Mouse (Mus musculus) stomach, embryonic 16.5 days (tissue): ENCODE data around the gene Plce1. TPM values are rescaled to one million over a fixed set of nuclear protein-coding genes. Genes with fewer than 3 reads are reported as not detected.

ENCODE experiments used
- ATAC-seq: fragments of 200-750 bp; cut with Nextera tagmentation; 2 replicates; pipeline ENCODE4 v1.8.0; 2017; ENCODE audit warnings: moderate number of reproducible peaks, moderate TSS enrichment; ENCODE audit not compliant: insufficient read depth, low FRiP score
- H3K27ac ChIP-seq: fragments of 300-500 bp; sonication (generic); 2 replicates; pipeline ENCODE4 v1.5.1; 2014; ENCODE audit warnings: low read length
- H3K27me3 ChIP-seq: fragments of 300-500 bp; sonication (generic); 2 replicates; pipeline ENCODE4 v1.6.1; 2014; ENCODE audit warnings: low read length, control low read depth, mixed read lengths; ENCODE audit not compliant: control insufficient read depth, insufficient read depth
- H3K36me3 ChIP-seq: fragments of 300-500 bp; sonication (generic); 2 replicates; pipeline ENCODE4 v1.6.1; 2014; ENCODE audit warnings: low read length; ENCODE audit not compliant: control insufficient read depth, insufficient read depth
- H3K4me1 ChIP-seq: fragments of 300-500 bp; sonication (generic); 2 replicates; pipeline ENCODE4 v1.6.1; 2014; ENCODE audit warnings: low read length, control low read depth, mixed read lengths; ENCODE audit not compliant: control insufficient read depth, insufficient read depth
- H3K4me2 ChIP-seq: fragments of 300-500 bp; sonication (generic); 2 replicates; pipeline ENCODE4 v1.6.1; 2014; ENCODE audit warnings: low read depth, low read length, mixed read lengths
- H3K4me3 ChIP-seq: fragments of 300-500 bp; sonication (generic); replicated peaks from 2 replicates; pipeline ENCODE4 v1.5.1; 2014; ENCODE audit warnings: mild to moderate bottlenecking, low read length
- H3K9ac ChIP-seq: fragments of 300-500 bp; sonication (generic); 2 replicates; pipeline ENCODE4 v1.6.1; 2014; ENCODE audit warnings: low read length
- H3K9me3 ChIP-seq: fragments of 300-500 bp; sonication (generic); replicated peaks from 2 replicates; pipeline ENCODE4 v1.6.1; 2016; ENCODE audit warnings: low read length, control low read depth; ENCODE audit not compliant: control insufficient read depth
- WGBS: fragments of 180-500 bp; shearing (Covaris S2); extraction: QIAGEN DNeasy Blood & Tissue Kit; methylation state at CpG from one replicate; pipeline ENCODE4 v1.1.7; 2014; 5-methylcytosine and 5-hydroxymethylcytosine counted together
- polyA plus RNA-seq: library from polyadenylated mRNA; unstranded; fragments of >200 nt; fragmentation: Nextera tagmentation; extraction: Ambion mirVana; gene quantifications from 2 replicates; pipeline ENCODE4 v1.2.1, GENCODE M21; 2015

Plce1 gene
- polyA plus RNA-seq, 1 experiment from 2014 or later: 8.5 TPM

- H3K4me3 ChIP-seq: no peak overlapping the region
- H3K9ac ChIP-seq: no peak overlapping the region
- H3K4me2 ChIP-seq: no peak overlapping the region
- peak; percentile 64 for ATAC-seq
- H3K27me3 ChIP-seq: no peaks in the 10 kb centered on the region
- no peaks in the 10 kb centered on the region; the same call in 1 of the 2 replicates for H3K9me3 ChIP-seq
- H3K36me3 ChIP-seq: no peaks in the 10 kb centered on the region
- no peaks in the 10 kb centered on the region for H3K4me1 ChIP-seq
- no peak overlapping the region for H3K27ac ChIP-seq
- WGBS: 69% methylated on average over 5 of the region's 5 CpGs
These were observed 33.7 kb downstream of the Plce1 start for GRCm38 (mm10) chr19:38514417-38515184.

GRCm38 (mm10) chr19:38526855-38527254, 45.9 kb downstream of the Plce1 start:
- Histone ChIP-seq H3K4me3 (no peak overlapping the region), H3K27ac (no peak overlapping the region), H3K9ac (no peak overlapping the region), H3K9me3 (peaks cover 11% of the 10 kb centered on the region; the same call in 1 of the 2 replicates), H3K36me3 (0 out of 2 replicates have a peak, but pooled peaks cover 10% of the 10 kb centered on the region), H3K4me1 (no peaks in the 10 kb centered on the region), H3K27me3 (no peaks in the 10 kb centered on the region), H3K4me2 (no peak overlapping the region)
- WGBS: 42% methylated on average over 3 of the region's 3 CpGs
- no peak for ATAC-seq

GRCm38 (mm10) chr19:38527475-38527874, 46.6 kb downstream of the Plce1 start:
- no peak overlapping the region for H3K4me3 ChIP-seq
- H3K27me3 ChIP-seq: no peaks in the 10 kb centered on the region
- no peak overlapping the region for H3K4me2 ChIP-seq
- H3K4me1 ChIP-seq: no peaks in the 10 kb centered on the region
- H3K9me3 ChIP-seq: peaks cover 11% of the 10 kb centered on the region; the same call in 1 of the 2 replicates
- 67% methylated on average over 3 of the region's 3 CpGs for WGBS
- no peak for ATAC-seq
- 0 out of 2 replicates have a peak, but pooled peaks cover 10% of the 10 kb centered on the region for H3K36me3 ChIP-seq
- H3K27ac ChIP-seq: no peak overlapping the region
- H3K9ac ChIP-seq: no peak overlapping the region

GRCm38 (mm10) chr19:38533230-38533629, 52.3 kb downstream of the Plce1 start:
- no peak overlapping the region for H3K9ac ChIP-seq
- 70% methylated on average over 5 of the region's 5 CpGs for WGBS
- H3K9me3 ChIP-seq: no peaks in the 10 kb centered on the region
- H3K4me1 ChIP-seq: no peaks in the 10 kb centered on the region
- no peak overlapping the region for H3K4me3 ChIP-seq
- no peaks in the 10 kb centered on the region for H3K27me3 ChIP-seq
- H3K4me2 ChIP-seq: no peak overlapping the region
- H3K36me3 ChIP-seq: no peaks in the 10 kb centered on the region
- no peak overlapping the region for H3K27ac ChIP-seq
- no peak for ATAC-seq

- no peak overlapping the region for H3K9ac ChIP-seq
- no peak overlapping the region for H3K4me3 ChIP-seq
- ATAC-seq: no peak
- WGBS: 65% methylated on average over 3 of the region's 3 CpGs
- H3K9me3 ChIP-seq: no peaks in the 10 kb centered on the region
- H3K4me1 ChIP-seq: no peaks in the 10 kb centered on the region
- H3K4me2 ChIP-seq: no peak overlapping the region
- H3K36me3 ChIP-seq: no peaks in the 10 kb centered on the region
- no peaks in the 10 kb centered on the region for H3K27me3 ChIP-seq
- no peak overlapping the region for H3K27ac ChIP-seq
These were observed 58.4 kb downstream of the Plce1 start for GRCm38 (mm10) chr19:38539338-38539737.

GRCm38 (mm10) chr19:38540549-38540948, 59.6 kb downstream of the Plce1 start:
- H3K27me3 ChIP-seq: no peaks in the 10 kb centered on the region
- ATAC-seq: no peak
- no peak overlapping the region for H3K4me3 ChIP-seq
- WGBS: 62% methylated on average over 3 of the region's 3 CpGs
- H3K9me3 ChIP-seq: no peaks in the 10 kb centered on the region
- no peak overlapping the region for H3K27ac ChIP-seq
- H3K4me2 ChIP-seq: no peak overlapping the region
- H3K9ac ChIP-seq: no peak overlapping the region
- H3K4me1 ChIP-seq: no peaks in the 10 kb centered on the region
- no peaks in the 10 kb centered on the region for H3K36me3 ChIP-seq

GRCm38 (mm10) chr19:38549487-38550058, 68.7 kb downstream of the Plce1 start:
- Histone ChIP-seq H3K36me3 (no peaks in the 10 kb centered on the region), H3K9me3 (no peaks in the 10 kb centered on the region), H3K4me2 (no peak overlapping the region), H3K4me1 (no peaks in the 10 kb centered on the region), H3K4me3 (no peak overlapping the region), H3K27me3 (no peaks in the 10 kb centered on the region), H3K9ac (no peak overlapping the region), H3K27ac (no peak overlapping the region)
- no peak for ATAC-seq
- 82% methylated on average over 8 of the region's 8 CpGs for WGBS

GRCm38 (mm10) chr19:38553551-38553950, 72.6 kb downstream of the Plce1 start:
- H3K9ac ChIP-seq: no peak overlapping the region
- H3K36me3 ChIP-seq: no peaks in the 10 kb centered on the region
- WGBS: 71% methylated on average over 2 of the region's 2 CpGs
- no peak for ATAC-seq
- no peaks in the 10 kb centered on the region for H3K4me1 ChIP-seq
- no peak overlapping the region for H3K27ac ChIP-seq
- no peaks in the 10 kb centered on the region for H3K9me3 ChIP-seq
- H3K4me2 ChIP-seq: no peak overlapping the region
- H3K4me3 ChIP-seq: no peak overlapping the region
- no peaks in the 10 kb centered on the region for H3K27me3 ChIP-seq

- no peak overlapping the region for H3K4me3 ChIP-seq
- H3K27me3 ChIP-seq: no peaks in the 10 kb centered on the region
- 54% methylated on average over 3 of the region's 3 CpGs for WGBS
- H3K4me2 ChIP-seq: no peak overlapping the region
- ATAC-seq: no peak
- H3K9ac ChIP-seq: no peak overlapping the region
- no peaks in the 10 kb centered on the region for H3K4me1 ChIP-seq
- no peak overlapping the region for H3K27ac ChIP-seq
- no peaks in the 10 kb centered on the region for H3K9me3 ChIP-seq
- no peaks in the 10 kb centered on the region for H3K36me3 ChIP-seq
These were observed 74.5 kb downstream of the Plce1 start for GRCm38 (mm10) chr19:38555399-38555798.
